Mouse (Mus musculus) lung, adult 2 months (tissue): ENCODE measurements around the gene Crim1.

Experiments
- CTCF ChIP-seq: fragments of 200-500 bp; IDR thresholded peaks from 2 replicates; pipeline ENCODE4 v1.5.1; 2011; ENCODE audit warnings: mild to moderate bottlenecking, low read length, control low read depth; ENCODE audit not compliant: insufficient read depth
- POLR2A ChIP-seq: fragments of 200-500 bp; IDR thresholded peaks from 2 replicates; pipeline ENCODE4 v1.6.1; 2011; ENCODE audit warnings: low read depth, mild to moderate bottlenecking, control low read depth, low read length, borderline replicate concordance; ENCODE audit errors: extremely low read depth

GRCm38 (mm10) chr17:78202756-78203155 lies 2.7 kb downstream of the Crim1 start:
- no peak for TF ChIP-seq CTCF
- no peak for TF ChIP-seq POLR2A
